Mouse (Mus musculus): Measurements from ENCODE around the gene Kdm5c. TPM values are rescaled to one million over a fixed set of nuclear protein-coding genes. Genes with fewer than 3 reads are reported as not detected.

The Kdm5c gene
- polyA plus RNA-seq, 1 experiment from 2014 or later = 31.7 TPM

- Histone ChIP-seq H3K9me3 (ENCODE audit: control insufficient read depth, low read length) (no peaks in the 10 kb centered on the region), H3K4me2 (ENCODE audit: low read length) (no peak overlapping the region), H3K4me3 (ENCODE audit: control insufficient read depth in 1 of 2, insufficient read depth in 1 of 2, low read depth in 1 of 2, low read length in 2 of 2) (no peak overlapping the region), H3K36me3 (ENCODE audit: control insufficient read depth, insufficient read depth, low read length) (no peaks in the 10 kb centered on the region), H3K9ac (ENCODE audit: low read length) (no peak overlapping the region), H3K4me1 (ENCODE audit: control insufficient read depth in 2 of 2, insufficient read depth in 2 of 2, low read length in 2 of 2) (no peaks in the 10 kb centered on the region), H3K27ac (replicated peaks in 1 of 2; ENCODE audit: control insufficient read depth in 1 of 2, insufficient read depth in 1 of 2, low read depth in 2 of 2, low read length in 2 of 2) (no peak overlapping the region), H3K27me3 (ENCODE audit: control insufficient read depth, insufficient read depth, low read length) (no peaks in the 10 kb centered on the region)
- 77% methylated on average over 2 of the region's 2 CpGs for WGBS
- no peak for ATAC-seq (ENCODE audit: insufficient number of reproducible peaks, insufficient read depth, low FRiP score, low read depth)
These were observed 73.4 kb downstream of the Kdm5c start for GRCm38 (mm10) chrX:152306224-152306623.

- Histone ChIP-seq H3K27me3 (ENCODE audit: control insufficient read depth, insufficient read depth, low read length) (no peaks in the 10 kb centered on the region), H3K9me3 (ENCODE audit: control insufficient read depth, low read length) (no peaks in the 10 kb centered on the region), H3K9ac (ENCODE audit: low read length) (no peak overlapping the region), H3K4me1 (ENCODE audit: control insufficient read depth in 2 of 2, insufficient read depth in 2 of 2, low read length in 2 of 2) (no peaks in the 10 kb centered on the region), H3K36me3 (ENCODE audit: control insufficient read depth, insufficient read depth, low read length) (no peaks in the 10 kb centered on the region), H3K4me2 (ENCODE audit: low read length) (no peak overlapping the region), H3K27ac (replicated peaks in 1 of 2; ENCODE audit: control insufficient read depth in 1 of 2, insufficient read depth in 1 of 2, low read depth in 2 of 2, low read length in 2 of 2) (no peak overlapping the region), H3K4me3 (ENCODE audit: control insufficient read depth in 1 of 2, insufficient read depth in 1 of 2, low read depth in 1 of 2, low read length in 2 of 2) (no peak overlapping the region)
- no peak for ATAC-seq (ENCODE audit: insufficient number of reproducible peaks, insufficient read depth, low FRiP score, low read depth)
These were observed 74.6 kb downstream of the Kdm5c start for GRCm38 (mm10) chrX:152307371-152307770.

GRCm38 (mm10) chrX:152307942-152308341 is 75.1 kb downstream of the Kdm5c start:
- no peak overlapping the region for H3K4me2 ChIP-seq (ENCODE audit: low read length)
- H3K27ac ChIP-seq (replicated peaks in 1 of 2; ENCODE audit: control insufficient read depth in 1 of 2, insufficient read depth in 1 of 2, low read depth in 2 of 2, low read length in 2 of 2) = no peak overlapping the region
- H3K27me3 ChIP-seq (ENCODE audit: control insufficient read depth, insufficient read depth, low read length) = no peaks in the 10 kb centered on the region
- no peaks in the 10 kb centered on the region for H3K9me3 ChIP-seq (ENCODE audit: control insufficient read depth, low read length)
- no peaks in the 10 kb centered on the region for H3K4me1 ChIP-seq (ENCODE audit: control insufficient read depth in 2 of 2, insufficient read depth in 2 of 2, low read length in 2 of 2)
- ATAC-seq (ENCODE audit: insufficient number of reproducible peaks, insufficient read depth, low FRiP score, low read depth) = no peak
- no peak overlapping the region for H3K4me3 ChIP-seq (ENCODE audit: control insufficient read depth in 1 of 2, insufficient read depth in 1 of 2, low read depth in 1 of 2, low read length in 2 of 2)
- WGBS = 44% methylated on average over 2 of the region's 2 CpGs
- no peak overlapping the region for H3K9ac ChIP-seq (ENCODE audit: low read length)
- no peaks in the 10 kb centered on the region for H3K36me3 ChIP-seq (ENCODE audit: control insufficient read depth, insufficient read depth, low read length)

- Histone ChIP-seq H3K36me3 (ENCODE audit: control insufficient read depth, insufficient read depth, low read length) (no peaks in the 10 kb centered on the region), H3K27ac (replicated peaks in 1 of 2; ENCODE audit: control insufficient read depth in 1 of 2, insufficient read depth in 1 of 2, low read depth in 2 of 2, low read length in 2 of 2) (no peak overlapping the region), H3K9me3 (ENCODE audit: control insufficient read depth, low read length) (no peaks in the 10 kb centered on the region), H3K4me2 (ENCODE audit: low read length) (no peak overlapping the region), H3K4me1 (ENCODE audit: control insufficient read depth in 2 of 2, insufficient read depth in 2 of 2, low read length in 2 of 2) (no peaks in the 10 kb centered on the region), H3K27me3 (ENCODE audit: control insufficient read depth, insufficient read depth, low read length) (peaks cover 4% of the 10 kb centered on the region; the same call in 1 of the 2 replicates), H3K9ac (ENCODE audit: low read length) (no peak overlapping the region), H3K4me3 (ENCODE audit: control insufficient read depth in 1 of 2, insufficient read depth in 1 of 2, low read depth in 1 of 2, low read length in 2 of 2) (no peak overlapping the region)
- 77% methylated on average over 4 of the region's 4 CpGs for WGBS
- no peak for ATAC-seq (ENCODE audit: insufficient number of reproducible peaks, insufficient read depth, low FRiP score, low read depth)
These were observed 87.7 kb downstream of the Kdm5c start for GRCm38 (mm10) chrX:152320535-152320934.

GRCm38 (mm10) chrX:152322776-152323175 is 90.0 kb downstream of the Kdm5c start:
- 53% methylated on average over 2 of the region's 2 CpGs for WGBS
- H3K4me3 ChIP-seq (ENCODE audit: control insufficient read depth in 1 of 2, insufficient read depth in 1 of 2, low read depth in 1 of 2, low read length in 2 of 2) = no peak overlapping the region
- no peak overlapping the region for H3K9ac ChIP-seq (ENCODE audit: low read length)
- H3K36me3 ChIP-seq (ENCODE audit: control insufficient read depth, insufficient read depth, low read length) = no peaks in the 10 kb centered on the region
- H3K9me3 ChIP-seq (ENCODE audit: control insufficient read depth, low read length) = no peaks in the 10 kb centered on the region
- peaks cover 4% of the 10 kb centered on the region; the same call in 1 of the 2 replicates for H3K27me3 ChIP-seq (ENCODE audit: control insufficient read depth, insufficient read depth, low read length)
- no peaks in the 10 kb centered on the region for H3K4me1 ChIP-seq (ENCODE audit: control insufficient read depth in 2 of 2, insufficient read depth in 2 of 2, low read length in 2 of 2)
- no peak overlapping the region for H3K4me2 ChIP-seq (ENCODE audit: low read length)
- ATAC-seq (ENCODE audit: insufficient number of reproducible peaks, insufficient read depth, low FRiP score, low read depth) = no peak
- H3K27ac ChIP-seq (replicated peaks in 1 of 2; ENCODE audit: control insufficient read depth in 1 of 2, insufficient read depth in 1 of 2, low read depth in 2 of 2, low read length in 2 of 2) = no peak overlapping the region

- 89% methylated on average over 1 of the region's 1 CpGs for WGBS
- H3K9ac ChIP-seq (ENCODE audit: low read length) = no peak overlapping the region
- H3K4me3 ChIP-seq (ENCODE audit: control insufficient read depth in 1 of 2, insufficient read depth in 1 of 2, low read depth in 1 of 2, low read length in 2 of 2) = no peak overlapping the region
- H3K27me3 ChIP-seq (ENCODE audit: control insufficient read depth, insufficient read depth, low read length) = peaks cover 4% of the 10 kb centered on the region; the same call in 1 of the 2 replicates
- H3K4me2 ChIP-seq (ENCODE audit: low read length) = no peak overlapping the region
- H3K27ac ChIP-seq (replicated peaks in 1 of 2; ENCODE audit: control insufficient read depth in 1 of 2, insufficient read depth in 1 of 2, low read depth in 2 of 2, low read length in 2 of 2) = no peak overlapping the region
- H3K4me1 ChIP-seq (ENCODE audit: control insufficient read depth in 2 of 2, insufficient read depth in 2 of 2, low read length in 2 of 2) = no peaks in the 10 kb centered on the region
- no peaks in the 10 kb centered on the region for H3K9me3 ChIP-seq (ENCODE audit: control insufficient read depth, low read length)
- no peak for ATAC-seq (ENCODE audit: insufficient number of reproducible peaks, insufficient read depth, low FRiP score, low read depth)
- no peaks in the 10 kb centered on the region for H3K36me3 ChIP-seq (ENCODE audit: control insufficient read depth, insufficient read depth, low read length)
These were observed 90.8 kb downstream of the Kdm5c start for GRCm38 (mm10) chrX:152323584-152323983.

Other genes with a start within 250 kb of the Kdm5c start
- gene Hsd17b10, start 231.2 kb upstream of the Kdm5c start, polyA plus RNA-seq (2014; fragmentation: Nextera tagmentation; extraction: Ambion mirVana) = 213 and 226 TPM in 2 replicates
- gene Ribc1, start 216.7 kb upstream of the Kdm5c start, polyA plus RNA-seq (2014; fragmentation: Nextera tagmentation; extraction: Ambion mirVana) = 1.6 and 2.0 TPM in 2 replicates
- 59.6 and 64.7 TPM in 2 replicates for gene Smc1a, start 216.6 kb upstream of the Kdm5c start, polyA plus RNA-seq (2014; fragmentation: Nextera tagmentation; extraction: Ambion mirVana)
- gene Iqsec2, start 88.8 kb upstream of the Kdm5c start, polyA plus RNA-seq (2014; fragmentation: Nextera tagmentation; extraction: Ambion mirVana) = 45.0 and 45.9 TPM in 2 replicates
- gene Kantr, start 94.5 kb downstream of the Kdm5c start, polyA plus RNA-seq (2014; fragmentation: Nextera tagmentation; extraction: Ambion mirVana) = 10.5 and 10.6 TPM in 2 replicates
- 11.5 and 13.6 TPM in 2 replicates for gene Tspyl2, start 109.4 kb downstream of the Kdm5c start, polyA plus RNA-seq (2014; fragmentation: Nextera tagmentation; extraction: Ambion mirVana)
- 2.0 and 2.7 TPM in 2 replicates for gene Gpr173, start 135.7 kb downstream of the Kdm5c start, polyA plus RNA-seq (2014; fragmentation: Nextera tagmentation; extraction: Ambion mirVana)